Mouse (Mus musculus): ENCODE measurements at regions not wholly inside any gene's neighbourhood (a gene's known extent, or its start where the extent isn't known, plus 50 kb on each side); places are given as distances from the start of the nearest gene placed in this dataset.
A peak's percentile ranks its signal among the peaks of the same experiment; 100 is the strongest.

DNA sequence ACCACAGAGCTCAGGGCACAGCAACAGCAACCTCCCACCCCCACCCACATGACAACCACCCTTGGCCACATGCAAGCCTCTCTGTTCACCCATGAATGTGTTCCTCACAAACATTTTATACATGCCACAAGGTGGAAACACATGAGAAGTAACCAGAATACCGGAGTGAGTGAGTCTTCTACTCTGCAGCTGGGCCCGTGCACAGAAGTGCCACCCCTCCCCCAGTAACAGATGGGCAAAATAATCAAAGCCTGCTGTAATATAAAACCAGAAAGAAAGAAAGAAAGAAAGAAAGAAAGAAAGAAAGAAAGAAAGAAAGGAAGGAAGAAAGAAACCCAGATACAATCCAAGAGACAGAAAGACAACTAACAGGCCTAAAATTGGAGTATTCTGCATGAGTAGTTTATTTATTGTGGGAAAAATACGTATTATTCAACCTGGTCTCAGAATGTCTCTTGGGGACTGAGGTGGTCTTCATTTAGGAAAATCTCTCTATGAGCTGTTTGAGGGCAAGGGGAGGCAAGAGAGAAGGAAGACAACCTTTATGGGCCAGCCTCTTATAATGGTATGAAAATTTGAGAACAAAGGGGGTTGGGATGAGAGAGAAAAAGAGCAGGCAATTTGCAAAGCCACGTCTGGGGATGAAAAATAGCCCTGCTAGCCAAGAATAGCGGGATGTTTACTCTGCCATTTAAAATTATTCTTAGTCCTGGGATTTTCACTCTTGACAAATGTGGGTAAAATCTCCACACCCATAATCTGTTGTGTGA is 160.2 kb downstream of the Sox4 start:
- H3K27ac ChIP-seq (ENCODE audit: low read length): no peak overlapping the region
- H3K4me2 ChIP-seq (ENCODE audit: low read depth, low read length): no peak overlapping the region
- peaks cover 6% of the 10 kb centered on the region for H3K4me1 ChIP-seq (ENCODE audit: control insufficient read depth, insufficient read depth, low read length)
- no peaks in the 10 kb centered on the region for H3K9me3 ChIP-seq (replicated peaks; ENCODE audit: control insufficient read depth, low read length)
- no peak overlapping the region for H3K4me3 ChIP-seq (ENCODE audit: low read length)
- H3K27me3 ChIP-seq (ENCODE audit: control insufficient read depth, insufficient read depth, low read length): no peaks in the 10 kb centered on the region
- no peak; the same call in 1 of the 2 replicates for ATAC-seq (replicated peaks; ENCODE audit: extremely low read depth, insufficient read depth, low FRiP score)
- no peaks in the 10 kb centered on the region for H3K36me3 ChIP-seq (ENCODE audit: control insufficient read depth, insufficient read depth)
- WGBS: 56% methylated on average over 5 of the region's 5 CpGs
- H3K9ac ChIP-seq (ENCODE audit: low read length): no peak overlapping the region

DNA sequence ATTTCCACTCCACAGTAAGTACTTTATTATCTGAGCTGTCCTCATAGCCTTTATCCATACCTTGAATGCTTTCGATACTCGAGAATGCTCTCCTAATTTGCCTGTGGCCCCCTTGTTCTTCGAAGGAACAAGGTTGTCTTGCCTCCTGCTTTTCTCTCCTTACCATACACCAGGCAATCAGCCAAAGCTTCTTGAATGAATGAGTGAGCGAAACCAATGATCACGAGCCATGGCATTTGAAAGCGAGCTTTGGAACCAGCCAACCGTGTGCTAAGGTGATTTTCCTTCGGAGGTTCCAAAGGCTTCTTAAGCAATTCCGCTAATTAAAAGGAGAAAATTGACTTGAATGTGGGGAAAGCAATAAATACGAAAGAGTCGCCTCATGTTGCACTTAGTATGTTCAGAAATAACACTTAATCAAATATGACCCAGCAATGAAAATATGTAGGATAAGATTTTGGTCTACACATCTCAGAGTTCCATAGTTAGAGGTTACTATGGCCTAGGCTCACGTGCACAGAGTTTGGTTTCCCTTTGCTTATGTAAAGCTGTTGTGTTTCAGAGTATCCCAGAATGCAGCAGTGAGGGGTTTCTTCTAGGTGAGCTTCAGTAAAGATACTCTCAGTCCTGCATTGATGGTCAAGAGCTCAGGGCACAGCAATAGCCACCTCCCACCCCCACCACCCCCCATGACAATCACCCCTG is 160.9 kb downstream of the Sox4 start:
- H3K4me1 ChIP-seq (ENCODE audit: control insufficient read depth, insufficient read depth, low read length): peaks cover 4% of the 10 kb centered on the region
- ATAC-seq (replicated peaks; ENCODE audit: extremely low read depth, insufficient read depth, low FRiP score): no peak
- no peaks in the 10 kb centered on the region for H3K9me3 ChIP-seq (replicated peaks; ENCODE audit: control insufficient read depth, low read length)
- H3K9ac ChIP-seq (ENCODE audit: low read length): no peak overlapping the region
- H3K27ac ChIP-seq (ENCODE audit: low read length): no peak overlapping the region
- H3K4me3 ChIP-seq (ENCODE audit: low read length): no peak overlapping the region
- no peaks in the 10 kb centered on the region for H3K27me3 ChIP-seq (ENCODE audit: control insufficient read depth, insufficient read depth, low read length)
- 88% methylated on average over 12 of the region's 12 CpGs for WGBS
- H3K36me3 ChIP-seq (ENCODE audit: control insufficient read depth, insufficient read depth): no peaks in the 10 kb centered on the region
- no peak overlapping the region for H3K4me2 ChIP-seq (ENCODE audit: low read depth, low read length)

DNA sequence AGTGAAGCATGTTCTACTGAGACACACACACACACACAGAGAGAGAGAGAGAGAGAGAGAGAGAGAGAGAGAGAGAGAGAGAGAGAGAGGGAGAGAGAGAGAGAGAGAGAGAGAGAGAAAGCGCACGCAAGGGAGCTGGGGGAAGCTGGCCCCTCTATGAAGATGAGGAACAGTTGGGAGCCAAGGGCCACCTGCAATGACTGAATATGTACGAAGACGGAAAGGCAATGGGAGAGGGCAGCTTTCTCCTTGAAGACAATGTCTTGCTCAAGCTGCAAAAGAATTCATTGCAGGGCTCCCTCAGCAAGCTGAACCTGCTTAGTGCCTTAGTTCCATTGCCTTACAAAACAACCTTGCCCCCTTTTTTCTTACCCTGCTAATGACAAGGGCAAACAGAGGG is 163.1 kb downstream of the Sox4 start:
- no peaks in the 10 kb centered on the region for H3K36me3 ChIP-seq (ENCODE audit: control insufficient read depth, insufficient read depth)
- no peak overlapping the region for H3K4me3 ChIP-seq (ENCODE audit: low read length)
- peaks cover 7% of the 10 kb centered on the region; the same call in 1 of the 2 replicates for H3K4me1 ChIP-seq (ENCODE audit: control insufficient read depth, insufficient read depth, low read length)
- no peaks in the 10 kb centered on the region for H3K27me3 ChIP-seq (ENCODE audit: control insufficient read depth, insufficient read depth, low read length)
- peak overlapping the region; percentile 35; the same call in 1 of the 2 replicates for H3K27ac ChIP-seq (ENCODE audit: low read length)
- 77% methylated on average over 4 of the region's 4 CpGs for whole genome bisulfite sequencing
- H3K4me2 ChIP-seq (ENCODE audit: low read depth, low read length): no peak overlapping the region
- no peak for ATAC-seq (replicated peaks; ENCODE audit: extremely low read depth, insufficient read depth, low FRiP score)
- H3K9ac ChIP-seq (ENCODE audit: low read length): no peak overlapping the region
- no peaks in the 10 kb centered on the region for H3K9me3 ChIP-seq (replicated peaks; ENCODE audit: control insufficient read depth, low read length)

DNA sequence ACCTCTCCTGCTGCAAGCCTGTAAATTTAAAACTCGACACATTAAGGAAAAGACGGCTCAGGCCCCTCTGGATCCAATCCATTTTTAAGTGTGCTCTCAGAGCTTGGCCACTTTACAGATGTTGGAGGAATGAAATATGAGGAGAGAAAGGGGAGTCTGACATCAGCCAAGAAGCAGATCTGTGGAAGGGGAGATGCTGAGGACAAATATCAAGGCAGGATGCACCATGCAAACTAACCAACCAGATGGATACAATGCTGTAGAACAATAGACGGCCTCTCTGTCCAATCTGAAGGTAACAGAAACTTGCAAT is 166.2 kb downstream of the Sox4 start:
- H3K36me3 ChIP-seq (ENCODE audit: control insufficient read depth, insufficient read depth): no peaks in the 10 kb centered on the region
- peaks cover 6% of the 10 kb centered on the region; the same call in 1 of the 2 replicates for H3K4me1 ChIP-seq (ENCODE audit: control insufficient read depth, insufficient read depth, low read length)
- no peaks in the 10 kb centered on the region for H3K27me3 ChIP-seq (ENCODE audit: control insufficient read depth, insufficient read depth, low read length)
- no peak for ATAC-seq (replicated peaks; ENCODE audit: extremely low read depth, insufficient read depth, low FRiP score)
- no peaks in the 10 kb centered on the region for H3K9me3 ChIP-seq (replicated peaks; ENCODE audit: control insufficient read depth, low read length)
- no peak overlapping the region for H3K4me3 ChIP-seq (ENCODE audit: low read length)
- no peak overlapping the region for H3K9ac ChIP-seq (ENCODE audit: low read length)
- WGBS: 43% methylated on average over 3 of the region's 3 CpGs
- H3K27ac ChIP-seq (ENCODE audit: low read length): no peak overlapping the region
- no peak overlapping the region for H3K4me2 ChIP-seq (ENCODE audit: low read depth, low read length)

DNA sequence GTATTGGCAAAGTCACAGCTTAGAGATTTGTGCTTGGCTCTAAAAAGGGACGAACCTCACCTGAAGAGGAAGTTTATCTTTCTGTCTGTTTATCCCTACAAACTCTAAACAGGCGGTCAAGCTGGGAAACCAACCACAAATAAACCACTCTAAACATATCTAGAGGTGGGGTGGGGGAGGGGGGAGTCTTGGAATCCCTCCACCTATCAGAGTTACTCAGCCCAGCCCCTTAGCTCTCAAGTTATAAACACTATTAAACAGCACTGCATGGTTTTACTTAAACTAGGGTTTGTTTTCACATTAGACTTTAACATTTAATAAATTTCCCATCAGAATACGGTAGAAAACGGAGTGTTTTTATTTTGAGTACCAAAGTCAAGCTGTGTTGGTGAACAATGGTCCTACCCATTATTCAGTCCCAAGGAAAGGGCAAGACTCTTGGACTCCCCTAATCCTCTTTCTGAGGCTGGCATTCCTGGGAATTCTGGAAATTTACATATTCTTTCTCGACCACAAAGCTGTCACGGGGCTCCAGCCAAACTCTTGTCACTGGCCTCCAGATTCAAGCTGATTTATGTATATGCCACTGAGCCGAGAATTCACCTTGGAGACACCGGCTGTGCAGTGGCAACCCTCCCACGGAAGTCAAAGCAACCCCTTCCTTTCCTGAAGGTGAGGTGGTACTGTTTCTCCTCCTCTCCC is 166.7 kb downstream of the Sox4 start:
- Histone ChIP-seq H3K4me3 (ENCODE audit: low read length) (no peak overlapping the region), H3K27me3 (ENCODE audit: control insufficient read depth, insufficient read depth, low read length) (no peaks in the 10 kb centered on the region), H3K4me2 (ENCODE audit: low read depth, low read length) (no peak overlapping the region), H3K9me3 (replicated peaks; ENCODE audit: control insufficient read depth, low read length) (no peaks in the 10 kb centered on the region), H3K9ac (ENCODE audit: low read length) (no peak overlapping the region), H3K27ac (ENCODE audit: low read length) (no peak overlapping the region), H3K36me3 (ENCODE audit: control insufficient read depth, insufficient read depth) (no peaks in the 10 kb centered on the region), H3K4me1 (ENCODE audit: control insufficient read depth, insufficient read depth, low read length) (peaks cover 11% of the 10 kb centered on the region)
- no peak for ATAC-seq (replicated peaks; ENCODE audit: extremely low read depth, insufficient read depth, low FRiP score)
- 61% methylated on average over 9 of the region's 9 CpGs for WGBS

DNA sequence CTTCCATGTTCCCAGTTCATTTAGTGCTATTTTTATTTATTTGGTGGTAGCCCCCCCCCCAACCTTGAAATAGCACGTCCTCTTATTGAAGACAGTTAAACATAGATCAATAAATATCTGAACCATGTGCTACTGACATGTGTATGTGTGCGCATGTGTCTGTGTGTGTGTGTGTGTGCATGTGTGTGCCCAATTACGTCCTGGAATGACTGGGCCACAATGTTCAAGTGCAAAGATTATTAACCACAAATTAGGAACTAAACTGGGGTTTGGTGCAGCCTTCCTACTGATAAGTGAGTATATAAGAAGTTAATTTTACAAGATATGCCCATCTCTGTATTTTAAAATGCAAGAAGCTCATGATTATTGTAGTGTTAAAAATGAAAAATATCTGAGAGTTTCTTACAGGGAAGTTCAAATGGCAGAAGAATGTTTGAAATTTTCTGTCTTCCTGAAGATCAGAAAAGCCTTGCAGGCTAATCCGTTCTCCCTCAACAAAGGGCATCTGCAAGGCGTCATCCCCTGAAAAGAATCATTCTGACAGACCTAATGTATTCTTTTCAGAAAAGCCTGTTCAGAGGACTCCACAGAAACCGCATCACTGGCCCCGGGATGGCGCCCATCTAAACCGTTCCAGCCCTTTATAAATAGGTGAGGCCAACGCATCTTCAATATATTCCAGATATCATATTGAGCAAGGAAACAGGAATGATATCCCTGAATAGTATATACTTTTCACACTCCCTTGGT is 170.8 kb downstream of the Sox4 start:
- Histone ChIP-seq H3K4me1 (ENCODE audit: control insufficient read depth, insufficient read depth, low read length) (peaks cover 14% of the 10 kb centered on the region), H3K36me3 (ENCODE audit: control insufficient read depth, insufficient read depth) (no peaks in the 10 kb centered on the region), H3K9me3 (replicated peaks; ENCODE audit: control insufficient read depth, low read length) (no peaks in the 10 kb centered on the region), H3K27ac (ENCODE audit: low read length) (no peak overlapping the region), H3K4me3 (ENCODE audit: low read length) (no peak overlapping the region), H3K9ac (ENCODE audit: low read length) (no peak overlapping the region), H3K27me3 (ENCODE audit: control insufficient read depth, insufficient read depth, low read length) (no peaks in the 10 kb centered on the region), H3K4me2 (ENCODE audit: low read depth, low read length) (no peak overlapping the region)
- no peak for ATAC-seq (replicated peaks; ENCODE audit: extremely low read depth, insufficient read depth, low FRiP score)
- 67% methylated on average over 10 of the region's 10 CpGs for WGBS

DNA sequence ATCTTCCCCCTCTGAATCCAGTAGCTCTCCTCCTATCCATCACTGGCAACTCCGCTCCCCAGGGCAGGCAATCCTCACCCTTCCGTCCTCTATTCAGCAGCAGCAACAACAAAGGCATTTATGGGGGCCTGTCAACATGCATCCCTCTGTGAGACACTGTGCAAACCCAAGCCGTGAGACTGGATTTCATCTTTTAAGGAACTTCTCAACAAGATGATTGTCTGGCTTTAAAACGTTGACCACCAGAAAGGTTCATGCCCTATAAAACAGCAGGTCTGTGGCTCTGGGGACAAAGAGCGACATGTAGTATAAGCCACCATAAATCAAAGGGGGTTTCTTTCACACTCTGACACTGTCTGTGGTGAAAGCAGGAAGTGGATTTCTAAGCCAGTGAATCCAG is 171.4 kb downstream of the Sox4 start:
- H3K27ac ChIP-seq (ENCODE audit: low read length): no peak overlapping the region
- ATAC-seq (replicated peaks; ENCODE audit: extremely low read depth, insufficient read depth, low FRiP score): no peak

DNA sequence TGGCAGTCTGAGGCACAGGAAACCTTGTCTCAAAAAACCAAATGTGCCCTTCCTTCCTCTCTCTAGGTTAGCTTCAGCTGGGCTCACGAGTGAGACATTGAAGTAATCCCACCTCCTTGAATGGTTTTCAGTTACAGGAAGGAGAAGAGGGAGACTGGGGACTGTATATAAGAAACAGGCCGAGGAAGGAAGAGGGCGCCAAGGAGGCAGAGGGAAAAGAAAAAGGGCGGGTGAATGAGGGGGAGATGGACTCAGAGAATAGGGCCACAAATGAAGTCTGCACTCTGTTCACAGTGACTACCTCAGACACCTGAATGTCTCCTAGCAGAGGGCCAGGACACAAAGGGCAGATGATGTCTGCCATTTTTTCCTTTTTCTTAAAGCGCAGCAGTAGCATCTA is 171.9 kb downstream of the Sox4 start:
- Histone ChIP-seq H3K4me2 (ENCODE audit: low read depth, low read length) (no peak overlapping the region), H3K27ac (ENCODE audit: low read length) (no peak overlapping the region), H3K4me1 (ENCODE audit: control insufficient read depth, insufficient read depth, low read length) (peaks cover 13% of the 10 kb centered on the region), H3K27me3 (ENCODE audit: control insufficient read depth, insufficient read depth, low read length) (no peaks in the 10 kb centered on the region), H3K9ac (ENCODE audit: low read length) (no peak overlapping the region), H3K36me3 (ENCODE audit: control insufficient read depth, insufficient read depth) (no peaks in the 10 kb centered on the region), H3K9me3 (replicated peaks; ENCODE audit: control insufficient read depth, low read length) (no peaks in the 10 kb centered on the region), H3K4me3 (ENCODE audit: low read length) (no peak overlapping the region)
- 45% methylated on average over 5 of the region's 5 CpGs for WGBS
- ATAC-seq (replicated peaks; ENCODE audit: extremely low read depth, insufficient read depth, low FRiP score): no peak

More for the DNA sequence above, 171.4 kb downstream of the Sox4 start:
- peaks cover 14% of the 10 kb centered on the region for H3K4me1 ChIP-seq (ENCODE audit: control insufficient read depth, insufficient read depth, low read length)
- no peak overlapping the region for H3K4me2 ChIP-seq (ENCODE audit: low read depth, low read length)
- 36% methylated on average over 5 of the region's 5 CpGs for WGBS
- no peak overlapping the region for H3K4me3 ChIP-seq (ENCODE audit: low read length)
- H3K9me3 ChIP-seq (replicated peaks; ENCODE audit: control insufficient read depth, low read length): no peaks in the 10 kb centered on the region
- no peaks in the 10 kb centered on the region for H3K36me3 ChIP-seq (ENCODE audit: control insufficient read depth, insufficient read depth)
- no peaks in the 10 kb centered on the region for H3K27me3 ChIP-seq (ENCODE audit: control insufficient read depth, insufficient read depth, low read length)
- no peak overlapping the region for H3K9ac ChIP-seq (ENCODE audit: low read length)

Measured in heart, embryonic 16.5 days (tissue).